Mouse (Mus musculus): ENCODE results near the gene Ndrg2.
A peak's percentile ranks its signal among the peaks of the same experiment; 100 is the strongest.
"Not testable (repeated sequence)": the region's sequence is repeated elsewhere in the genome, so short reads cannot be mapped to it uniquely, and the experiment has no call there.

The Ndrg2 gene

DNA sequence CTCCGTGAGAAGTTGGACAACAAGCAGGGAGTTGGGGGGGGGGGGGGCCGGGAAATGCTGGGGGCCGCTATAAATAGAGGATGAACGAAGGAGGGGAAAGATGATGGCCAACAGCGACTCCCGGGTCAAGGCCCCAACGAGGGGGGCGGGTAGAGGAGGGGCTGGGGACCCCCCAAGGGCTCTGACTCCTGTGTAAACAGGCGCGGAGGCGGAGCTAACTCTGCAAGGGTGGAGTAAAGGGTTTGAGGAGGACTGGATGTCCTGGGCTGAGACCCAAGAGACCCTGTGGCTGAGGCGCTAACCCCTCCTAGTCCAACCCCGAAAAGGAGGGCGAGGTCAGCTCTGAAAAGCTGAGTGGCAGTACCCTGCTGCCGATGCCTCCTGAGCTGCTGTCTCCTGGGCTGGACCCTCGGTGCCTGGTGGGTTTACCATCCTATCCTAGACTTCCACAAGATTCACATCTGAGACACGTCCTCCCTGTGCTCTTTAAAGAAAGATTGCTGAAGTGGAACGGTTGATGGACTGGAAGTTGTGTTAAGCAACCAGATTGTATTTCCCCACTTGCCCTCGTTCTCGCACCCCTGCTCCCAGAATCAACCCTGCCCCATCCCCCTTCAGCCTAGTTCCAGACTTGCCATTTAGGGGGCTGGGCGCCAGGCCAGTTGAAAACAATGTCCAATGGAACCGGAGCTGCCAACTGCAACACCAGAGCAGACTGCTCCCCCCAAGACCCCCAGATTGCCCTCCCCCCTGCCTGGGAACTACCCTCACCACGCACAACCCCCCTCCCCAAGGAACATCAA lies at the start of gene Ndrg2:
Ndrg2 (minus strand) TSS at position 199 of the 803 bp plus-strand sequence.
- peak; percentile 80 to 85 for DNase-seq

DNA sequence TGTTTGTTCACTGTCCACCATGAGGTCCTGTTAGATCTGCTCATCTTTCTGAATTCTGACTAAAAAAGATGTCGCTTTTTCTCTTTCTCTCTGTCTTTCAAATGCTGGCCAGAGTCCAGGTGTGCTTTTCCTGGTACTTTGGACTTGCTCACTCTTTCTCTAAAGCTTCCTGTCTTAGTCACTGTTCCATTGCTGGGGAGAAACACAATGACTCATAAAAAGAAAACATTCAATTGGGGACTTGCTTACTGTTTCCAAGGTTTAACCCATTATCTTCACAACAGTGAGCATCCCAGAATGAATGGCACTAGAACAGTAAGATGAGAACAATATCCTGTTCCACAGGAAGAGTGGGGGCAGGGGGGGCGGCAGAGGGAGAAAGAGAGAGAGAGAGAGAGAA lies 46.4 kb upstream of the Ndrg2 start:
- no peak for DNase-seq

DNA sequence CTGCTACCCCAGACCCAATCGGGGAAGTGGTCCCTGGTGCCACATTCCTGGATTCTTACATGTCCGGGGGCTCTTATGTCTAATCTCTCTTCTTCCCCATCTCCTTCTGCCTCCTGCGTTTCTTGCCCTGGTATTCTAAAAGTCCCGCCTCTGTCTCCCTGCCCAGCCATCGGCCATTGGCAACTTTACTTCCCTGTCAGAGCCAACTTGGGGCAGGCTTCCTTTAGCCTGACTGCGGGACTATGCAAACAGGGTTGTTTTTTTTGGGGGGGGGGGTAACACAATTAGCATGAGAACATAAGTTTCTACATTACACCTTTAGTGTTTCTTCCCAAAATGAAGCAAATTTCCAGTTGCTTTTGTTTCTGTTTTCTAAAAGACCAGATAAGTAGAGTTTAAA lies 29.4 kb upstream of the Ndrg2 start:
- DNase-seq, result no peak

DNA sequence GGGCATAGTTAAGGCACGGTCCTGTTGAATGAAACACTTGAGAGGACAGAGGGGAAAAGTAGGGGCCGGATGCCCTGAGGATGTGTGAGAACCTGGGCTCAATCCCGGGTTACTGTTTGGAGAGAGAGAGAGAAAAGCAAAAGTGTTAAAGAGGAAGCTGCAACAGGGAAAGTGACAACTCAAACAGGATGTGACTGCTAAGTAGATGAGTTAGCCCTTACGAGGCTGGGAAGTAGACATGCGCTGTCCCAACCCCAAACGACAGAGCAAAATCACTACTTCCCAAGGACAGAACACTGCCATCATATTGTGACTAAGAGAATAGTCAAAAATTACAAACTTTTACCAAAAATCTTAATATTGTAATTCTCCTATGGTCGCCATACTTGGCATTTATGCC lies 28.3 kb upstream of the Ndrg2 start:
- DNase-seq, result no peak

DNA sequence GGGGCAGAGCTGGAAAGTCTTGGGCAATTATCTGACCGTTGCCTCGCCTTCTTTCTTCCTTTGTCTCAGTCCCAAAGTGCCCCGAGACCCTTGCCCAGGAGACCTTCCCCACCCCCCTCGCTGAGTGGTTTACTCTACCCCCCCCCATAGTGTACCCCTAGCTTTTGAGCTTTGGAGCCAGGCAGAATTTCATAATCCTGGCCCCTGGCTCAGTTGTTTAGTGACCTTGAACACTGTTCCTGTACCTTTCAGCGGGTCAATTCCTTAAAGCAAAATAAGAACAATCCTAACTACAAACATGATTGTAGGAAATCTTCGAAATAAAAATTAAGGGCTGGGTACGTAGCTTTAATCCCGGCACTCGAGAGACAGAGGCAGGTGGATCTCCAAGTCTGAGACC lies 27.6 kb upstream of the Ndrg2 start:
- no peak for DNase-seq

DNA sequence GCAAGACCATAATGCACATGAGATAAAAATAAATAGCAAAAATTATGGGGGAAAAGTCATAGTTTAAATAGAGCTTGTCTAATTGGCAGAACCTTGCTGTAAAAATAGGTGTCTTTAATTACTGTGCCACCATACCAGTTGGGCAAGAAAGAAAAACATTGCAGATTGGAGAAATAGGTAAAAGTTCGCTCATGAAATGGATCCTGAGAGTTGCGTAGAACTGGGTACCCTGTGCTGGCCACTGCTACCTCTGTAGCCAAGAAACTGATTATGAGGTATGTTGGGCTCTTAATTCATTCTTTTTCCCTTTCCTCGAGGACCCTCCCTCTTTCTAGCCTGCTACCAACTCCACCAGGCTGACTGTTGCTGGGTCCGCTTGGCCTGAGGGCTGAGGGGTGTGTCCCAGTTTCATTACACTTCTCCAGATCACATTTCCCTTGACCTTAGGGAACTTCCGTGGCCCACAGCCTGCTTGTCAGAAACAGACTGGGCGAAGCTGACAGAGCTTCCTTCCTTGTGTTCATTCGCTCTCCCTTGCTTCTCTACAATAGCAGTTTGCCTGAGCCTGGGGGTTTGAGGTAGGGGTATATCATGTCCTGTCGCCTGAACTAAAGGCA lies 27.1 kb upstream of the Ndrg2 start:
- peak; percentile 67 to 68 for DNase-seq

DNA sequence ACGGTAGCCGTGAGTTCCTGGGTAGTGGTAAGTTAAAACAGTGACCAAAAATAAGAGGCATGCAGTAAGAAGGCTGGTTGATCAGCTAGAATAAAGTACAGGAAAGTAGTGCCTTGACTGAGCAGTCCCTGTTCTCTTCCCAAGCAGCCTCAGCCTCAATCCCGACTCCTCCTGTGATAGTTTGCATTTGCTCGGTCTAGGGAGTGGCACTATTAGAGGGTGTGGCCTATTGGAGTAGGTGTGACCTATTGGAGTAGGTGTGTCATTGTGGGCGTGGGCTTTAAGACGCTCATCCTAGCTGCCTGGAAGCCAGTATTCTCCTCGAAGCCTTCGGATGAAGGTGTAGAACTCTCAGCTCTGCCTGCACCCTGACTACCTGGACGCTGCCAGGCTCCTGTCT lies 25.0 kb upstream of the Ndrg2 start:
- DNase-seq, result no peak

DNA sequence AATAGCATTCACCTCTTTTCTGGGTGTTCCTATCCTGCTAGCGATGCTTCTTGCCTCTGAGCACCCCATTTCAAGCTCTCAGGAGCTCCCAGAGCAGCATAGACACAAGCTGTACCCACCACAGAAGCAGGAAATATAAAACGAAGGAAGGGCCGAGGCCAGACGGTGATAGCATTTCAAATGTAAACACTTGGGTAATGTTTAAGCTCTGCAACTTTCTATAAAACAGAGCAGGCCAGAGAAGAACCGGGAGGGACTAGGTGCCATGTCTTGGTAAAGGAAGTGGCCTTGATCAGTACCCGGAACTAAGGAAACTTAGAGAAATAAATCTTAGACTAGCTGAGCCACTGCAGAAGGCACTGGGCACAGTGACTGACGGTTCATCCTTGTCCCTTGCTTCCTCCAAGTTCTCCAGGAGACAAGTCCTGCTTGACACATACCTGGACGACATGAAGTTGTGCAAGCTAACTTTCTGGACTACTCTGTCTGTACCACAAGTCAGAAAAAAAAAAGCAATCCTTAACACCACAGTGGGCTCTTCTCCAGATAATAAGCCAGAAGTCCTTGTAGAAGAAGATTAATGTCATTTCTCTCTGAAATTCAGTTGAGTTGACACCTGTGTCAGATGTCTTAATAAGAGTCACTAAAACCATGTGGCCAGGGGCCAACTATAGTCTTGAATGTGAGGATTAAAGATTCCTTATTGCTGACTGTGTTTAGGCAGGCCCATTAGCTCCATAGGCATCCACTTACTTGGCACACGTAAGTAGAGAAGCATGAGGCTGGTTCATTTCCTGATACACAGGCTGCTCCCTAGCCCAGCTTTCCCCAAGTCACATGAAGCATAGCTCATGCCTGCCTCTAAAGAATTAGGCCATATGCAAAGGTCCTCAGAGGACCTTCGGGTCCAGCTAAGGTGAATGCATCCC lies 18.4 kb upstream of the Ndrg2 start:
- no peak for DNase-seq

DNA sequence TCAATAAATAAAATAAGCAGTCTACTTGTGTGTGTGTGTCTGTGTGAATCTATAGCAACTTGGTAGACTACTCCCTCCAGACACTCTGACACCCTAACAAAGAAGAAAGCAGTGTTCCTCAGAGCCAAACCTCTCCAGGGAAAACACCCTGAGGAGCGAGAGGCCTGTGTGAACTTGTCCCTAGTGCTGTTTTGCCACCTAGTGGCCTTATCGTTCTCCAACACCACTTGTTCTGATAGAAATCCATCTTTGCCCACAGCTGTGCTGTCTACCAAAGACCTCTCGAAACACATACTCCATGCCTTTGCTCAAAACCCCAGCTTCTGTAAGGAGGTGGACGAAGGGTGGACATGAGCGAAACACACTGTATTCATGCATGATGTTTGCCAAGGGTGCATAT lies 16.9 kb upstream of the Ndrg2 start:
- DNase-seq, result peak; percentile 81 to 86

DNA sequence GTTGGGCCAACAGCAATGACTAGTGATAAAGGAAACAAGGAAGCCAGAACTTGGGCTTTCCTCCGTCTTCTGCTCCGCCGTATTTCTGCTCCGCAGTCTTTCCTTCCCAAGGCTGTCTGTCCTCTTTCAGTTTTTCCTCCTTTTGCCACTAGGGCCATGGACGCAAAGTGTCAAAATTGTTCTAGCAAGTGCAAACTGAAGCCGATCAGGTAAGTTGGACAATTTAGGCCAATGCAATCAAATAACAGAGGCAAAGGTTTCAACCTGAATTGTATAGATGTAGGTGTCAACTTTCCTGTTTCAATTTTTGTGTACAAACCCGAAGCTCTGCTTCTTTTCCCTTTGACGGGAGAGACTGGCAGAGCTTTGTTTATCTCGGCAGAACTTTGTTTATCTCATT lies 16.0 kb upstream of the Ndrg2 start:
- DNase-seq, result no peak

DNA sequence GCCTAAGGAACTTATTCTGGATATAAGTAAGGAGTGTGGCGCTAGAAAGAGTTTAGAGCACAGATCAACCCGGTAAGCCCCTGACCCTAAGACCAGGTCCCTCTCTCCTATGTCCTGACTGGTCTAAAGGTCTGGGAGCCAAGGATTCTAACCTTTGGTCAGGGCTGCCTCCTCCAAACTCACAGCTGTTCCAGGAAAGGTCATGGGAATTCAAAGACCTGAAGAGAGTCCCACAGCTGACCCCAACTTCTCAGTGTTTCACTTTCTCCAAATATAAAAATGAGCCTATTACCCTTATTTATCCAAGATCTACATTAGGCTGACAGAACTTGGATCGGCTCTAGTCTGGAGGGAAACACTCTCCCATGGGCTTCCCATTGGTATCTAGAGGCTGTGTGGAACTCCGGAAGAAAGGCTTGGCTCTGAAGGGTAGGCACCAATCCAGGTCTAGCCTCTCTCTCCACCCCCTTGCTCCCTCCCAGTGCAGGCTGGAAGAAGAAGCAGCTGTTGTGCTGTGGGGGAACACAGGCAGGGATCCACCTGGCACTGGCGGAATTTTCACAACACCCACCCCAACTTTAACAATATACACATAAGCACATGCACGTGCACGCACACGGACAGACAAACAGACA lies 15.5 kb upstream of the Ndrg2 start:
- peak; percentile 73 to 77 for DNase-seq

DNA sequence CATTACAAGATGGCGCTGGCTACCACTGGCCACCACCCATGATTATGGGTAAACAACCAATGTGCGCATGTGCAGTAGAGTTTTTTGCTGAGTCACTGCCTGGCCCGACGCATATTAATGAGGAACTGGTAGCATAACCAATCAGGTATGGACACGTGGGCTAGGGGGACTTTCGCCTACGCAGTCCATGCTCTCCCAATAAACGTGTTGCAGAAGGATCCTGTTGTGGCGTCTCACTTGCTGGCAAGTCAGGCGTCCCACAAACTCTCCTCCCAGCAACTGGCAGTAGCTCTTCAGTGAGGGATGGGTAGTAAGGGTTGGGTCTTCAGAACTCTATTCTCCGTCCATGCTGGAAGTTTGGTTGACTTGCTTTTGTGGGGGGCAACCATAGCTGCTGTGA lies 13.0 kb upstream of the Ndrg2 start:
- DNase-seq, result not testable (repeated sequence)

DNA sequence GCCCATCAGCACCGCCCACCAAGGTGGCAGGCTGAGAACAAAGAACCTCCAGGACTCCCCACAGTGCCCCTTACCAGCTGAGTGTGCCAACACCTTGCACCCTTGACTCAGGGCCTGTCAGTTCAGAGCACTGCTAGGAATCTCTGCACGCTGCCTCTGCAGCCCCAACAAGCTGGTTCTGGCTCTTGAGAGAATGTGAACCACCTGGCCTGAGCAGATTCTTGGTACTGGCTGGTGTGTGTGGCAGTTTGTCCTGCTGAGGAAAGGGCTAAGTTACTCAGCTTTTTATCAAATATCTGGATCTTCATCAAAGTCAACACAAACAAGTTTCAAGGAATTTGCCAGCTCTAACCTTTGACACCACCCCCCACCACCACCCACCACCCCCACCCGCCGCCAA lies 9.5 kb upstream of the Ndrg2 start:
- no peak for DNase-seq

DNA sequence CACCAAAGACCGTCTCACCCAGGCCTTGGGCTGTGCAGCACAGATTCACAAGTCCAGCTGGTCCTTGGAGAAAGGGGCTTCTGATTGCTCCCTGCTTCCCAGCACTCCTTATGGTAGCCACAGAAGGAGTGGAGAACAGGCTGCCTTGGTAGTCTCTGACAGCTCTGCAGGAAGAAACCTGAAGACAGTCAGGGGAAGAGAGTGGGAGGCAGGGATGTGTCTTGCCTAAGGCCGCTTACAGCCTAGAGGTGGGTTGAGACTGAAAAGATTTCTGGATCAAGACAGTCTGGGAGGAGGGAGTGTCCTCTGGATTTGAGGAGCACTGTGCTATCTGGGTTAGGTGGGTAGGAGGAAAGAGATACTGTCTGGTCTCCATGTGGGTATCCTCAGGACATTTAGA lies 9.0 kb upstream of the Ndrg2 start:
- DNase-seq, result no peak

DNA sequence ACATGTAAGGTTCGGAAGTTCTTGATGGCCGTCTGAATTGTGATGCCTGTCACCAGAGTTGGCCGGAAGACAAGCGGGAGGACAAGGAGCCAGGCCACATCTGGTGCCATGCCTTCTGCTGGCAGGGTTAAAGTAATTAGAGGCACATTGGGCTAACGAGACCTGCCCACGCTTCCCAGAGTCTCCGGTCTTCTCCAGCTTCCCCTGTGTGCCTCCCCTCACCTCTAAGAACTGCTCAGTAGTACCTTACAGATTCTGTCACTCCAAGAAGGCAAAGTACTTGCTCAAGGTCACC lies 8.6 kb upstream of the Ndrg2 start, which contains the start of gene Rnase13:
Rnase13 (minus strand) TSS at position 203 of the 295 bp plus-strand sequence.
- DNase-seq, result no peak

DNA sequence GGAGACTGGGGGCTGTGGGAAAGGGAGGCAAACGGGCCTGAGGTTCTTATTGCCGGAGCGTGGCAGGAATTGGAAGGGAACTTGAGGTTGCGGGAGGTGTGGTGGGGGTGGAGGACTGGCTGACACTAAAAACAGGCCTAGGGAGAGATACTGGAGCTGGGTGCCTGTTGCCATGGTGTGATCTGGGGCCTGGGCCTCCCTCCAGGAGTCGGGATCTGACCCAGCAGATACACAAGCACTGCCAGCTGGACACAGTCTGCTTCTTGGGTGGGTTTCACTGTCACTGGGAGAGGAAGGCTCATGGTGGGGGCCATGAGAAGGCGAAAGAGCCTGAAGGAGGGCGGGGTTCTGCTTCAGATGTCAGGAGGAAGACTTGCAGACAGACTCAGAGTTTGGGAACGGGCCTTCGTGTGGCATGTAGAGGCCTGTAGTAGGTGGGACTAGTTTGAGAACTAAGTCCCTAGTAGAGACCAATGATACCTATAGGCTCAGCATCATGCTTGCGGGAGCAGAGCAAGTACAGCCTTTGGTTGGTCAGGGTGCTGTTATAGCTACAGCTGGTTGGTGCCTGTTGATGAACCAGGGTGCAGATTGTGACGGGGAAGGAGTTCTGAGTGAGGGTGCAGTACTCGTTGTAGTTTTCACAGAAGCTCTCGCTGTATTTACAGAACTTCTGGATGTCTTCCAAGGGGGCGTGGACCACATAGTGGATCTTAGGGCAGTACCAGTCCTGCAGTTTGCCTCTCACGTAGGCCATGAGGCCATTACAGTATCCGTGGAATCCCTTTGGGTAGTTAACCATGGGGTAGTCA lies 8.0 kb upstream of the Ndrg2 start:
- DNase-seq, result no peak

DNA sequence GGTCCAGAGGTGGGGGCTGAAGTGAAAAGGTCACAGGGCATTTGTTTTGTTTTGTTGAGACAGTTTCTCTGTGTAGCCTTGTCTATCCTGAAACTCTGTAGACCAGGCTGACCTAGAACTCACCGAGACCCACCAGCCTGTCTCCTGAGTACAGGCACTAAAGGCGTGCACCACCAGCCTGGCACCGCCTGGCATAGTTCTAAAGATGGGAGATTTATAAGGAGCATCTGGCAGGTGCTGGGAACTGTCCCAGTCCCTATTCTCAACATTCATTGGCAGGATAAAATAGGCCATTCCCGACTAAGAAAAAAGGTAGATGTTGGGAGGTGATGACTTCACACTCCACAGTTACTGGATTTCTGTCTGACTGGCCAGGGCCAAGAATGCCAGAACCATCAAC lies 5.0 kb upstream of the Ndrg2 start:
- no peak for DNase-seq

DNA sequence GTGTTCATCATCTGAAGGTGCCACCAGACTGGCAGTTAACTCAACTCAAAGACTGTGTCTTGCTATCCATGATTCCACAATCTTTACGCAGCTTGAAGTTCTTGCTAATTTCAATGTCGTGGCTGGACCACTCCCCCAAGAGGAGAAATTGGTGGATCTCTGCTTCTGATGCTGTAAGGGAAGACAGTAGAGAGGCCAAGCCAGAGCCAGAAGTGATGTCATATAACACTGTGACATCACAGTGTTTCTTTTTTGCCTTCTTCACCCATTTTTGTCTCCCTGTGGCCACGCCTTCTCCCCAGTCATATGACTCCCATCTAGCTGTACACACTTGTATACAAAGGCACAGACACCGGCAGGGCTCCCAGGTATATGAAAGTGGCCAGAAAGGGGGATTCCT lies 4.2 kb upstream of the Ndrg2 start, which contains the start of gene Tppp2:
Tppp2 (plus strand) TSS at position 301 of the 400 bp plus-strand sequence.
- no peak for DNase-seq

DNA sequence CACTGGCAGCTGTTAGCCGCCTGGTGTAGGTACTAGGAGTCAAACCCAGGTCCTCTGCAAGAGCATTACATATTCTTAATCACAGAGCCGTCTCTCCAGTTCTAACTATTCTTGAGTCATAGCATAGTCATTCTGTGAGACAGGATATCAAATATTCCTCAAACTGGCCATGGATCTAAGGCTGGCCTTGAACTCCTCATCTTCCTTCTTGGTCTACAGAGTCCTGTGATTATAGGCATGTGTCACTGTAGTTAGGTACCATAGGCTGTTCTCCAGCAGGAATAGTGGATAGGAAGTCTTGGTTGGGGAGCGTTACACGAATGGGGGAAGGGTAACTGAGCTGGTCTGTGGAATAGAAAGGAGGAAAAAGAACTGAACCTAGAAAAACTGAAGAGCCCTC lies 2.6 kb upstream of the Ndrg2 start:
- DNase-seq, result no peak

DNA sequence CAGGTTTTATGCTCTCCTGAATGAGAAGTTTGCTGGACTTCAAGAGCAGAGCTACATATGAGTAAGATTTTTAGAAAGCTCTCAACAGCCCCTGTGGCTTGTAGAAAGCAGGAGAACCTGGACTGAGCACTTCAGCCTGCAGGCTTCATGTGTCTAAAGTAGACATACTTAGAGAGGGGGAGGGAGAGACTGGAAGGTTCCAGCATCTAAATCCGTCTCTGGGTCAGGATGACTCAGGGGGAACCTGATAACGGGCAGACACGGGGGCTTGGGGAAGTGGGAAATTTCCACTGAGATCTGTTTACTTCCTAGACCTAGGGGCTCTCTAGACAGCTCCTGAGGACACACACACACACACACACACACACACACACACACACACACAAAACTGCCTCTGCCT lies 1.1 kb upstream of the Ndrg2 start:
- no peak for DNase-seq

DNA sequence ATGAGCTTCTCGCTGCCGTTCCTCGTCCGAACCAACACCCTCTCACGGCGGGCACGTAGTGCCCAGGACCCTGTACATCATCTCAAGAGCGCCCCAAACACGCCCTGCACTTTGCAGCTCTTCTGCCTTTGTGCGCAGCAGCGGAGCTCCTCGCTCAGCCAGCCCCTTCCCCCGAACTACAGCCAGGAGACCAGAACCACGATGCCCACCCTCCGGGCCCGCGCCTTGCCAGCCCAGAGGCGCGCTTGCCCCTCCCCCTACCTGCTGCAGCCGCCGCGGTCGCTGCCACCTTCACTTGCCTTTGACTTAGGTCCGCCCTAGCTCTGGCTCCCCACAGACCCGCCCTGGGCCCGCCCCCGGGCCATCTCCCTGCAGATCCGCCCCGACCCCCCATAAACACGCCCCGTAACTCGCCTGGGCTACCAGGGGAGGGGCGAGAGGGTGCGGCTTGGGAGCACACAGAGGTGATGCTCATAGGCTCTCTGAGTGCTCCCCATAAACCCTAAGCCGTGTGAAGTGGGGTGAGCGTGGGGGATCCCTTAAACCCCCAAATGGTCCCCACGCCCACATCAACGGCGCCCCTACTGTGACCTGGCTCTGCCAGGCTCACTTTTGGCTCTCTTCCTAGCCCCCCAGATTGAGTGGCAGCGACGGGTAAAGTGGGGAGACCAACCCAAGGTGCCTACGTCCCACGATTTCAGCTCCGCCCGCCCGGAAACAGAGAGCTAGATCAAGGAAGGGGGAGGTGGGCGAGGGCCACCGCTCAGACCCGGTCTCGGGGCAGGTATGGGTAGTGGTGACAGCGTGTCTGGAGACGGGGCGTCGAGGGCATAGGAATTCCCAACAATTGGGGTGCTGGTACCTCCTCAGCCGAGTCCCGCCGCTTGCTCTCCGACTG lies 647 bp downstream of the Ndrg2 start:
- DNase-seq, result peak; percentile 91 to 93
